Mouse (Mus musculus) midbrain, embryonic 12.5 days (tissue): ENCODE measurements around the gene Pate4. TPM values are rescaled to one million over a fixed set of nuclear protein-coding genes. Genes with fewer than 3 reads are reported as not detected.
A peak's percentile ranks its signal among the peaks of the same experiment; 100 is the strongest.
"Not testable (repeated sequence)": the region's sequence is repeated elsewhere in the genome, so short reads cannot be mapped to it uniquely, and the experiment has no call there.

Experiments
- ATAC-seq: fragments of 200-750 bp; cut with Nextera tagmentation; 2 replicates; pipeline ENCODE4 v1.8.0; 2017; ENCODE audit warnings: low read depth, moderate TSS enrichment, moderate library complexity; ENCODE audit not compliant: low FRiP score
- H3K27ac ChIP-seq: fragments of 300-500 bp; sonication (generic); replicated peaks from 2 replicates; pipeline ENCODE4 v1.5.1; 2016; ENCODE audit warnings: mild to moderate bottlenecking
- H3K27me3 ChIP-seq: fragments of 300-500 bp; sonication (generic); 2 replicates; pipeline ENCODE4 v1.6.1; 2016; ENCODE audit warnings: mild to moderate bottlenecking
- H3K36me3 ChIP-seq: fragments of 300-500 bp; sonication (generic); 2 replicates; pipeline ENCODE4 v1.6.1; 2016
- H3K4me1 ChIP-seq: fragments of 300-500 bp; sonication (generic); 2 replicates; pipeline ENCODE4 v1.6.1; 2016
- H3K4me2 ChIP-seq: fragments of 300-500 bp; sonication (generic); replicated peaks from 2 replicates; pipeline ENCODE4 v1.6.1; 2016; ENCODE audit warnings: mild to moderate bottlenecking, moderate library complexity
- H3K4me3 ChIP-seq: fragments of 300-500 bp; sonication (generic); 2 replicates; pipeline ENCODE4 v1.5.1; 2016; ENCODE audit warnings: mild to moderate bottlenecking
- H3K9ac ChIP-seq: fragments of 300-500 bp; sonication (generic); replicated peaks from 2 replicates; pipeline ENCODE4 v1.6.1; 2016; ENCODE audit warnings: mild to moderate bottlenecking, moderate library complexity
- H3K9me3 ChIP-seq: fragments of 300-500 bp; sonication (generic); 2 replicates; pipeline ENCODE4 v1.6.1; 2016; ENCODE audit warnings: mild to moderate bottlenecking
- WGBS: fragments of 180-500 bp; shearing (Covaris S2); methylation state at CpG from one replicate; pipeline ENCODE4 v1.1.7; 2016; 5-methylcytosine and 5-hydroxymethylcytosine counted together
- polyA plus RNA-seq: library from polyadenylated mRNA; unstranded; fragments of >200 nt; fragmentation: Nextera tagmentation; extraction: Ambion mirVana; gene quantifications from 2 replicates; pipeline ENCODE4 v1.2.1, GENCODE M21; 2016

Pate4 gene
- not detected in 2 replicates for polyA plus RNA-seq

DNA sequence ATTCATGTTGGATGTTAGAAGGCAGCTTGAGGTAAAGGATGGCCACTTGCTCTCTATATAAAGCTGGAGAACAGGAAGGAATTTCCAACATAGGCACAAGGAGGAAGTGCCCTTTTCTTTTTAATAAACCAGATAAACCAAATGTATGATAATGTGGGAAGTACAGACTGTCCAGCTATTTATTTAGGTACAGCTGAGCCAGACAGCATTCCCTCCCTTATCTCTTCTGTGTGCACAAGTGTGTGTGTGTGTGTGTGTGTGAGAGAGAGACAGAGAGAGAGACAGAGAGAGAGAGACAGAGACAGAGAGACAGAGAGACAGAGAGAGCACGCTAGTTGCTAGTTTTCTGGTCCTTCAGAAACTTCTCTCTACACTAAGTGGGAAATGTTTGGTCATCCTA lies at the start of gene Pate4:
Pate4 (minus strand) TSS at position 101 of the 400 bp plus-strand sequence.
- Histone ChIP-seq H3K36me3 (no peaks in the 10 kb centered on the region), H3K27me3 (no peaks in the 10 kb centered on the region), H3K9me3 (no peaks in the 10 kb centered on the region), H3K9ac (no peak within 1 kb of the TSS), H3K27ac (no peak within 1 kb of the TSS), H3K4me2 (no peak within 1 kb of the TSS), H3K4me3 (no peak within 1 kb of the TSS), H3K4me1 (no peaks in the 10 kb centered on the region)
- WGBS: 77% methylated on average over 1 of the region's 1 CpGs
- no peak for ATAC-seq

DNA sequence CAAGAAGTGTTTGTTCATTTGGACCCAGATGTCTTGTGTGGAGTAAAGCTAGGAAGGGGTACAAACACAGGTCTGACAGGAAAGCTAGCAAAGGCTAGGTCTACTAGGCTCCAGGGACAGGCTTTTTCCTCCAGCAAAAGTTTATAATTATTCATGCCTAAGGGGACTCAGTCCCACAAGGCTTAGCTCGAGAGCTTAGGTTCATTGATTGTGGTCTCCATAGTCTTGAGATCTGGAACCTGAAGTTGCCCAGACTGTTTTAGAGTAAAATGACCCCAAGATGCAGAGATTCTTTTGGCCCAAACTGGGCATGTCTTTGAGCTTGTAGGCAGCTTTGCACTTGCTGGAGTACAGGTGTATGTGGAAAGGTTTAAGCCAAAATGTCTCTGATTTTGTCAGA lies 36.4 kb upstream of the Pate4 start, which contains the start of gene Pate3:
Pate3 (minus strand) TSS at position 101 of the 400 bp plus-strand sequence.
- no peak within 1 kb of the TSS for H3K4me2 ChIP-seq

DNA sequence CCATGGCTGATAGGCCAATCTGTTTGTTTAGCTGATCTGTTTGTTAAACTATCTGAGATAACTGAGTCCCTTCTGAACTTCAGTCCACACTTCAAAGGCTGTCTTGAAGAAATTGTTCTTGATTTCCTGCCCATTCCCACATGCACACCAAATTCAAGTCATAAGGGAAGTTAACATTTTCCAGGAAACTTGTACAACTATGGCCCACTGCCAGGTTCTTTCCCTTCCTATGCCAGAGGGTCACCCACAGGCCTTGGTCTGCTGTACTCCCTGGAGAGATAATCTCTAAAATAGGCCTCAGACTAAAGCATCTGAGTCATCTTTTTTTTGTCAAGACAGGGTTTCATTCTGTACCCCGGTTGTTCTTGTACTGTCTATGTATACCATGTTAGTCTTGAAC lies 21.2 kb upstream of the Pate4 start:
- WGBS: 96% methylated on average over 1 of the region's 1 CpGs
- Histone ChIP-seq H3K9ac (no peak overlapping the region), H3K36me3 (no peaks in the 10 kb centered on the region), H3K9me3 (peaks cover 3% of the 10 kb centered on the region; the same call in 1 of the 2 replicates), H3K4me2 (no peak overlapping the region), H3K4me3 (no peak overlapping the region), H3K27ac (no peak overlapping the region), H3K27me3 (no peaks in the 10 kb centered on the region), H3K4me1 (no peaks in the 10 kb centered on the region)
- no peak for ATAC-seq

More for the DNA sequence above, 36.4 kb upstream of the Pate4 start, which contains the start of gene Pate3:
- H3K9ac ChIP-seq: no peak within 1 kb of the TSS
- H3K27ac ChIP-seq: no peak within 1 kb of the TSS
- WGBS: 75% methylated on average over 1 of the region's 1 CpGs
- no peaks in the 10 kb centered on the region for H3K36me3 ChIP-seq
- no peak within 1 kb of the TSS for H3K4me3 ChIP-seq
- 0 out of 2 replicates have a peak, but pooled peaks cover 5% of the 10 kb centered on the region for H3K9me3 ChIP-seq
- no peaks in the 10 kb centered on the region for H3K27me3 ChIP-seq
- ATAC-seq: no peak
- no peaks in the 10 kb centered on the region for H3K4me1 ChIP-seq

DNA sequence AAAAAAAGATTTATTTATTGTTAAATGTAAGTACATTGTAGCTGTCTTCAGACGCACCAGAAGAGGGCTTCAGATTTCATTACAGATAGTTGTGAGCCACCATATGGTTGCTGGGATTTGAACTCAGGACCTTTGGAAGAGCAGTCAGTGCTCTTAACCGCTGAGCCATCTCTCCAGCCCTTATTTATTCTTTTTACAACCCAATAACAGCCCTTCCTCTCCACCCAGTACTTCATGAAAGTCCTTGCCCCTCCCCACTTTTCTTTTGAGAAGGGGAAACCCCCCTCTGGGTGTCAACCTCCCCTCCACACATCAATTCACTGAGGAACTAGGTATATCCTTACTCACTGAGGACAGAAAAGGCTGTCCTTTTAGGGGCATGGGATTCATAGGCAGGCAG lies 5.0 kb upstream of the Pate4 start:
- WGBS: 80% methylated on average over 2 of the region's 2 CpGs
- H3K27ac ChIP-seq, H3K27me3 ChIP-seq, H3K9ac ChIP-seq, H3K4me1 ChIP-seq, H3K9me3 ChIP-seq, H3K4me2 ChIP-seq, ATAC-seq, H3K4me3 ChIP-seq, H3K36me3 ChIP-seq: not testable (repeated sequence)

- H3K36me3 ChIP-seq: no peaks in the 10 kb centered on the region
- no peaks in the 10 kb centered on the region for H3K4me1 ChIP-seq
- no peak overlapping the region for H3K9ac ChIP-seq
- no peaks in the 10 kb centered on the region for H3K27me3 ChIP-seq
- no peak overlapping the region for H3K27ac ChIP-seq
- no peaks in the 10 kb centered on the region for H3K9me3 ChIP-seq
- ATAC-seq: no peak
- H3K4me3 ChIP-seq: no peak overlapping the region
- 33% methylated on average over 2 of the region's 2 CpGs for WGBS
- H3K4me2 ChIP-seq: no peak overlapping the region
Observed at GRCm38 (mm10) chr9:35614005-35614404, 2.3 kb upstream of the Pate4 start.

- H3K4me3 ChIP-seq: no peak overlapping the region
- H3K27ac ChIP-seq: no peak overlapping the region
- H3K36me3 ChIP-seq: no peaks in the 10 kb centered on the region
- WGBS: 68% methylated on average over 8 of the region's 8 CpGs
- H3K9me3 ChIP-seq: peaks cover 2% of the 10 kb centered on the region; the same call in 1 of the 2 replicates
- ATAC-seq: no peak
- H3K27me3 ChIP-seq: no peaks in the 10 kb centered on the region
- H3K4me2 ChIP-seq: no peak overlapping the region
- no peaks in the 10 kb centered on the region for H3K4me1 ChIP-seq
- H3K9ac ChIP-seq: no peak overlapping the region
Observed at GRCm38 (mm10) chr9:35607647-35608405, 3.9 kb downstream of the Pate4 start.

DNA sequence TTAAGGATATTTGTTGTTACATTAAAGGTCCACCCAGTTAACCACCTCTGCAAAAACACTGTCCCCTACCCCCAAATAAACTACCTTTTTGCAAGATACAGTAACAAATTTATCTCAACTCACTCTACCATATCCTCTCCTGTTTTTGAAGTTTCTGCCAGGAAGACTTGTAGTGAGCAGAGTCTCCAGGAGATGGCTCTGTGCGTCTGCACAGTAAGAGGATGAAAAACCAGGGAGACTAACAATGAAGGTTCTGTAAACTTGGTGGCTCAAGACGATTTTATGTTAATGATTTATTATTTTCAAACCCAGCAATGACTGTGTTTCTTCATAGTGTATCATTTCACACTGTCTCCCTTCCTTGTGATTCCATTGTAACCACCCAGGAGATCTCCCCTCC lies 18.8 kb downstream of the Pate4 start:
- Histone ChIP-seq H3K4me1 (no peaks in the 10 kb centered on the region), H3K9me3 (no peaks in the 10 kb centered on the region), H3K4me2 (no peak overlapping the region), H3K36me3 (no peaks in the 10 kb centered on the region), H3K27ac (no peak overlapping the region), H3K9ac (no peak overlapping the region), H3K4me3 (no peak overlapping the region), H3K27me3 (no peaks in the 10 kb centered on the region)
- ATAC-seq: no peak
- 21% methylated on average over 2 of the region's 2 CpGs for WGBS

DNA sequence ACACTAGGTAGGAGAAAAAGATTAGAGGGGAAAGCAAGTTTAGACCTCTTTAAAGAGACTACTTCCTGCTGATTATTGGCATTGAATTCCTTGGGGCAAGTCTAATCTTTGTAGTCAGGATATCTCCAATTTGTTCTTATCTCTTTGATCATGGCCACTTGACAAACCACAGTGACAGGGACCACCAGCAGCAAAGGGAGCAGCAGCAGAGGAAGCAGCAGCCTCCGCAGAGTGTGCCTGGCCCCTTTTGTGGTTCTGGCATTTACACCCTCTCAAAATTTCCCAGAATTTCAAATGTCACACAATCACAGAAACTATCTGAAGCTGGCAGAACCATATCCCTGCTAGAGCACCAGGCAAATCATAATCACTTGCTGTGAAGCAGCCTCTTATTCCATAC lies 24.1 kb downstream of the Pate4 start:
- H3K9ac ChIP-seq: no peak overlapping the region
- H3K36me3 ChIP-seq: no peaks in the 10 kb centered on the region
- H3K4me3 ChIP-seq: no peak overlapping the region
- ATAC-seq: no peak
- H3K9me3 ChIP-seq: no peaks in the 10 kb centered on the region
- H3K27ac ChIP-seq: no peak overlapping the region
- no peaks in the 10 kb centered on the region for H3K27me3 ChIP-seq
- 42% methylated on average over 1 of the region's 1 CpGs for WGBS
- H3K4me2 ChIP-seq: no peak overlapping the region
- no peaks in the 10 kb centered on the region for H3K4me1 ChIP-seq

GRCm38 (mm10) chr9:35574416-35574815 lies 37.3 kb downstream of the Pate4 start:
- Histone ChIP-seq H3K4me1 (peaks cover 8% of the 10 kb centered on the region), H3K4me3 (peak overlapping the region; percentile 33), H3K36me3 (no peaks in the 10 kb centered on the region), H3K9ac (0 out of 2 replicates have a peak overlapping the region, but pooled peaks have one; percentile 37), H3K27me3 (peaks cover 12% of the 10 kb centered on the region), H3K4me2 (peak overlapping the region; percentile 53), H3K9me3 (no peaks in the 10 kb centered on the region), H3K27ac (no peak overlapping the region)
- ATAC-seq: no peak
- 3% methylated on average over 32 of the region's 32 CpGs for WGBS

- Histone ChIP-seq H3K9ac (peak overlapping the region; percentile 80; the same call in 1 of the 2 replicates), H3K4me3 (peak overlapping the region; percentile 75), H3K4me2 (peak overlapping the region; percentile 60), H3K4me1 (peaks cover 17% of the 10 kb centered on the region), H3K27ac (peak overlapping the region; percentile 90; the same call in 1 of the 2 replicates), H3K36me3 (peaks cover 20% of the 10 kb centered on the region), H3K27me3 (peaks cover 12% of the 10 kb centered on the region), H3K9me3 (no peaks in the 10 kb centered on the region)
- peak; percentile 13; the same call in 1 of the 2 replicates for ATAC-seq
- 9% methylated on average over 5 of the region's 5 CpGs for WGBS
Observed at GRCm38 (mm10) chr9:35570663-35571062, 41.1 kb downstream of the Pate4 start.

DNA sequence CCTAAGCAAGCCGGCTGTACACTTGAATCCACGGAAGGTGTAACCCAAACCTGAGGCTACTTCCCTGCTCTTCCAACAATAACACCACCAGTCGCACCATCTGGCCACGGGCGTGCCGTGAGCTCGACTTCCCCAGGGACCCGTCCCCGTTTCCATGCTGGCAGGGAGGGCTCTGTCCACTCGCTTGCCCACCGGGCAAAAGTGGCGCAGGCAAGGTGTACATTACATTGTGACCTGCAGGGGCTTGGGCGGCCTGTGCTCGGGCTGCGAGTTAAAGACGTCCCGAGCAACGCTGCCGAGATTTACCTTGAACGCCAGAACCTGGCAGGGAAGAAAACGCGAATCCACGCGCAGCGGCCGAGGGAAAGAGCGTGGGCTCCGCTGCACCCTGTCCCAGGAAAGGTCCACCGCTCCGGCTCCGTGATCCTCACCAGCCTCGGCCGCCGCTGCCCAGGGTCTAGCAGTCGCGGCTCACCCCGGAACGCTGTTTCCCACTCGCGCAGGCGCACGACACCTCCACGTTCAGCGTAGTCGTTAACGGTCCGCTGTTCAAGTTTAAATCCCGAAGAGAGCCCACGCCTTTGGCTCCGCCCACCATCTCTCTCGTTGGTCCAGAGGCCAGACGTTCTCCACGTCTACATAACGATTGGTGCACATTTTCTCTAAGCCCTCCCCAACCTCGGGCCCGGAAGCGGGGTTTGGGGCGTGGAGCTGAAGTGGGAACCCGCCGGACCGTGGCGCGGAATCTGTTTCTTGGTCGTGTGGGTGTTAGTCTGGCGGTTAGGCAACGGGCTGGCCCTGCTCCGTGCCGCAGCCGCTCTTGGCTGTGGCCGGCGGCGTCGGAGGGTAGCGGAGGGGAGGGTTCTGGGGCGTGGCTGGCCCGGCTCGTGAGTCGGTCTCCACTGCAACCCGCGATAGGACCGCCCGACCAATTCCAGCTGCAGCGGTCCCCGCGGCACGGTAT lies 41.9 kb downstream of the Pate4 start, which contains the start of the genes Pate2 and Hyls1:
Pate2 (plus strand) TSS at position 714 of the 964 bp plus-strand sequence.
Hyls1 (minus strand) TSS at position 828 of the 964 bp plus-strand sequence.
- Histone ChIP-seq H3K27me3 (peaks cover 12% of the 10 kb centered on the region), H3K9me3 (no peaks in the 10 kb centered on the region), H3K4me3 (peak within 1 kb of the TSS; percentile 75), H3K27ac (peak within 1 kb of the TSS; percentile 90), H3K4me1 (peaks cover 17% of the 10 kb centered on the region), H3K36me3 (peaks cover 28% of the 10 kb centered on the region), H3K4me2 (peak within 1 kb of the TSS; percentile 60), H3K9ac (peak within 1 kb of the TSS; percentile 80)
- peak; percentile 97 for ATAC-seq
- under 1% methylated on average over 85 of the region's 86 CpGs for WGBS
